Mouse (Mus musculus) monocyte, adult 2 months (primary cell): ENCODE results near the gene Ift43.
A peak's percentile ranks its signal among the peaks of the same experiment; 100 is the strongest.

Source experiments
- DNase-seq, 2 experiments: peaks; one replicate each; pipeline ENCODE4 v3.0.0; 2022; ENCODE audit warnings: low spot score in 2 of 2, low read depth in 1 of 2

The Ift43 gene

DNA sequence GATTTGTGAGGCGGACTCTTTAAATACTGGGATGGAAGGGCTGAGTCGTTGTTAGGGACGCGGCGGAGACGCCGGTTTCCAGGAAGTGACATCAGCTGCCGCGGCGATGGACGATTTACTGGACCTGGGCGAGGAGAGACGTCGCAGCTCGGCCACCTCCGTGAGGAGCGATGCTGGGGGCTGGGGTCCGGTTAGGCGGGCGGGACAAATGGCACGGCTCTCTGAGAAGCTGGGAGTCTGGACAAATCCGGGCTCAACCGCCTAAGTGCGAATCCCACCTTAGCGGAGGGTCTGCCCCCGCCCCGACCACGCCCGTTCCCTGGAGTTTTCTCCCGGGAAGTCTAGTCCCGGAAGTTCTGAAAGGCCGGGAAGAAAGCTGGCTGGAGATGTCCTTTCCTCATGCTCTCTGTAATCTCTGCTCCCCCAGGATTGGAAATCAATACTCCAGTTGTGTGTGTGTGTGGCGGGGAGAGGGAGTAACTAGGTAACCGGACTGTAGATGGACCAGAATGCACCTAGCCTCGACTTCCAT lies at the start of gene Ift43:
Gene Ift43 (plus strand): TSS at position 61 of the 532 bp plus-strand sequence.
- DNase-seq: peak in 1 of 2 experiments; percentile 4

- no peak for DNase-seq
Observed at GRCm38 (mm10) chr12:86035586-86035985, 46.8 kb upstream of the Ift43 start.

DNA sequence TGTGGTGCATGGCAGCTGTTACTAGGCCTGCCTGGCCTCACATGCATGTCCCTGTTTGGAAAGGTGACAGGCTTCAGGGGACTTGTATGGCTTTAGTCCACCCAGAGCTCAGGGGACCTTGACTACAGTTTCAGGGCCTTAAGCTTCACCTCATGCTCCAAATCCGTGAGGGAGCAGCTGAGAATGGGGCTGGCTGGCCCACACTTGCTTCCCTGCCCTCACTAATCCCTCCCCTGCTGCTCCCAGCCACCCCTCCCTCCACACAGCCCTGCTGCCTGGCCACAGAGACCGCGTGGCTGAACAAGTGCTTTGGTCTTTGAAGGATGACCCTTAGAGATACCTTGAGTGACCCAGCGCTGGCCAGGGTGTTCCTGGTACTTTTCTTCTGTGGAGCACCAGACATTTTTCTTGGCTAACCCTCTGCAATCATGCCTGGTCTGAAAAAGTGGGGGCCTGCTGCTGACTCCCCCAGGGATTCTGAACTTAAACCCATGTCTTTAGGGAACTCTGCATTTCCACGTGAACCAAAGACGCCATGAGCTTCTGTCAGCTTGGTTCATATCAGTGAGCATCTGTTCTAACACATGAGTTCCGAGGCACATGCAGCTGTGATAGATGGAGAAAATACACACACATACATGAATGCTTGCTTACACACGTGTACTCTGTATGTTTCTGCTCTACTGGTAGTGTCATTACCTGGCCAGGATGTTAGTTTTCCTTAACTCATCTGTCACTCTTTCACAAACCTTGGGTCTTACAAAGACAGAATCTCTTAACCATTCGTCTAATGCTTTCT lies 45.8 kb upstream of the Ift43 start:
- no peak for DNase-seq

DNA sequence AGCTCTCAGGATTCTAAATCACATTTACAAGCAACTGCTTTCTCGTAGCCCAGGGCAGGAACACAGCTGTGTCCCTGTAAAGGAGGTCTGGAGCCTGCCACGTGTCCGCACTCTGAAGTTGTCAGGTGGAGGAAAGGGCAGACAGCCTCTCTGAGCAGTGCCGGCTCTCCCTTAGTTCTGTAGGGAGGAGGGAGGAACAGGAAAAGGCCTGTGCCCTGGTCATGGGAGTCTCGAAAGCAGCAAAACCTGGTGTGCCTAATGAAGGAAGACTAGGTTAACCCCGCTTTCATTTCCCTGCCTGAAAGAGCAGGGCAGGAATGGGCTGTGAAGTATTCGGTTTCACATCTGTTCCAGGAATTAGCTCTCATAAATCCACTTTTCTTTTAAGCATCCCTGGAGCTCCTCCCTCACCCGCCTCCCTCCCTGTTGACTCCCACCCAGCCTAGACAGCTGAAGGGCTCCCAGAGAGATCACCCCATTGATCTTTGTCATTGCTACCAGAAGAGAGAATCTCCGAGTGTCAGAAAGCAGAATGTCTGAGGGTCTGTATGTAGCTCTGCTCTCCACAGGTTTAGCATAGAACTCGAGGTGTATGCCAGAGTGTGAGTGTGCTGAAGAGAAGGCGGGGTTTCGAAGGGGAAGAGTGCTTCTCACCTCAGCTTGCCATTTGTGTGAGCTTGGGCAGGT lies 45.0 kb upstream of the Ift43 start:
- no peak for DNase-seq

GRCm38 (mm10) chr12:86039078-86039477 lies 43.3 kb upstream of the Ift43 start:
- no peak for DNase-seq

DNA sequence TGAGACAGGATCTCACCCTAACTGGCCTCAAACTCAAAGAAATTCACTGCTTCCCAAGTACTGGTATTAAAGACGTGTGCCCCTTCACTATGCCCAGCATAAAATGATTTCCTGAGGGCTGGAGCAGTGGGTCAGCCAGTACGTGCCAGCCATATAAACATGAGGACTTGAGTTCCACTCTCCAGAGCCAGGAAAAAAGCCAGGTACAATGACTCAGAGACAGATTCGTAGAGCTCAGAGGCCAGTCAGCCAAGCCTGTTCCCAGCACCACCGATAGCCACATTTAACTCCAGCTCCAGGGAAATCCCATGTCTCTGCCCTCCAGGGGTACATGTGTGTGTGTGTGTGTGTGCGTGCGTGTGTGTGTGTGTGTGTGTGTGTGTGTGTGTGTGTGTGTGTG lies 42.6 kb upstream of the Ift43 start:
- DNase-seq: no peak

- DNase-seq: no peak
Observed at GRCm38 (mm10) chr12:86046141-86046540, 36.2 kb upstream of the Ift43 start.

DNA sequence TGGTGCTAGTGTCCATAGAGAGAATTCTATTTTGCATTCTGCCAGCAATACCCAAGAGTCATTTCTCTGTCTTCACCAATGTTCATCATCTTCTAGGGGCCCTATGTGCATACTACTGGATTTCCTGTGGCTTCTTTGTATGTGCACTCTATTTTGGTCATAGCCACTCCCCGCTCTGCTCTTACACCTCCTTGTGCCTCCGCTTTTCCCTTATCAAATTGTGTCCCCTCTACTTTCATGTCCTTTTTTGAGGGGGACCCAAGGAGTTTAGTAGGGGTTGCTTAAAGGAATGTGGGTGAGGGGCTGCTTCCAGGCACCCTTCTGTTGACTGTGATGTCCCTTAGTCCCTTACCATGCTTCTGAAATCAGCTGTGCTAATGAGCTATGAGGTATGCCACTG lies 35.6 kb upstream of the Ift43 start:
- DNase-seq: no peak

DNA sequence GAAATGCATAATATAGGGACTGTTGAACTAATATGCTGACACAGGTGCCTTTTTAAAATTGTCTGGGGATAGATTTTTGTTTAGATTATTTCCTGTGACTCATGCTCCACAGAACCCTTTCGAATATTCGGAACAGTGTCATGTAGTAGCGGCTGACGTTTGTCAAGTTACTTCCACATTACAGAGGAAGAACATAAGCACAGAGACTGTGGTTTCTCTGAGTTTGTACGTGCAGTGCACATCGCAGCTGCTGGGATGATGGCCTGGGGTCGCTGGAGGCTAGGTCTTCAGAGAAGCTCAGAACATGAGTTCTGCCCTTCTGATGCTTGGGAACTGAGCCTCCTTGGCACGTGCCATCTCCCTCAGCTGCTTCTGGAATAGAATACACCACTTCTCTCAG lies 35.0 kb upstream of the Ift43 start:
- no peak for DNase-seq

GRCm38 (mm10) chr12:86049813-86050212 lies 32.5 kb upstream of the Ift43 start:
- DNase-seq: no peak

DNA sequence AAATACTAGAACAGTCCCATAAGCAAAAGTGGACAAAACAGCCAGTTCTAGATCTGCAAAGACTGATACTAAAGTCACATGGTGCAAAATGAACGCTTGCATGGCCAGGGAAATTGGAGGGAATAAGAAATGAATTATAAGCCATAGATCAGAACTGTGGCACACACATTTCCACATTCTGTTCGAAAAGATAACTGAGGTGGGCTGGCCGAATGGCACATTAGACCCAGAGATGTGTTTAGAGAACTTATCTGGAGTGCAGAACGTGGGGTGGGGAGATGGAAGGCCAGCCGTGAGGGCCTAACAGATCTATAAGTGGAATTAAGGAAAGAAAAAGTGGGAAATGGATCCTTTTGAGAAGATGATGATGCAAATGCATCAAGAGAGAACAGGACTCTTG lies 30.9 kb upstream of the Ift43 start:
- DNase-seq: no peak

GRCm38 (mm10) chr12:86055306-86055705 lies 27.0 kb upstream of the Ift43 start:
- DNase-seq: no peak

DNA sequence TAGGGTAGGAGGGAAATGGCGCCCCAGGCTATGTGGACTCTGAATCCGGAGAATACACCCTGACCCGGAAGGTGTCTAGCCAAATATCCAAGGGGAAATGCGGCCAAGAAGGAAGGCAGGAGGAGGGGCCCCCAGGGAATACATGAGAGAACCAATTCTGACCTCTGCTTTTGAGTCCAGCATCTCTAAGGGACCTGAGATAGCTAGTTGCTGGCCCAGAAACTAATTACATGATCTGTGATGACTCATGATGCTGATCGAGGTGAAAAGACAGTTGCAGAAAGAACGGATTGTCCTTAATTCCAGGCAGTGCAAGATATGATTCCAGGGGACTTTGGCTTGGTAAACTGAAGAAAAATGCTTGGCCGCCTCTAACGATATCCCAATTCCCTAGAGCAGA lies 25.4 kb upstream of the Ift43 start:
- no peak for DNase-seq

GRCm38 (mm10) chr12:86057516-86057915 lies 24.8 kb upstream of the Ift43 start:
- no peak for DNase-seq

- no peak for DNase-seq
Observed at GRCm38 (mm10) chr12:86059341-86059740, 23.0 kb upstream of the Ift43 start.

GRCm38 (mm10) chr12:86064796-86065195 lies 17.5 kb upstream of the Ift43 start:
- no peak for DNase-seq

DNA sequence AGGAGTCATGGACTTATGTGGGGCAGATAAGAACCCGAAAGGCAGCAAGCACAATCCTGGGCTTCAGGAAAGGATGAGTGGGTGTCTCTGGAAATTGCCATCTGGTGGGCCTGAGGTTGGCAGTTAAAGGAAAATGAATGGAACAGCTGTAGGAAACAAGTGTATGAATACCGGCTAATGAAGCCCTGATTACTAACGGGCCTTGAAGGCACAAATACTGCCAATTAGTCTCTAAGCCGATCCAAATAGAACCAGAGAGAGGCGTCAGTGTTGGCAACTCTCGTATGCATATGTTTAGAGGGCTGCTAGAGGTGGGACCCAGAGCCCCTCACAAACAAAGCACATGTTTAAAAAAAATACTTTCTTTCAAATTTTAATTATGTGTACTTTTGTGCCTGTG lies 10.9 kb upstream of the Ift43 start:
- no peak for DNase-seq

DNA sequence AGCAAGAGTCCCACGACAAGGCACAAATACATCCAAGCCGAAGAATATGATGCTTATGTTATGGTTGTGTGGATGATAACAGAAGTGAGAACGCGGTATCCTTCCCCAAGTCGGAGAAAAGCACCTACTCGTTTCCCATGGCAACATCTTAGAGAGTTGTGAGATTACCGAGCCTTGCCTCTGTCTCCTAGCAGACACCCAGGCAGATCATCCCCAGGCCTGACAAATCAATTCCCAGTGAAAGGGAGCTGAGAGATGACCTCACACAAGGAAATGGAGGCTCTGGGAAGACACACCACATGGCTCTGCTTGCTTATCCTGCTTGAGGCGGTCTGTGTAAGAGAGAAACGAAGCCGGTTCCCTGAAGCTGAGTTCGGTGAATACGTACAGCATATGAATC lies 7.7 kb upstream of the Ift43 start:
- DNase-seq: no peak

DNA sequence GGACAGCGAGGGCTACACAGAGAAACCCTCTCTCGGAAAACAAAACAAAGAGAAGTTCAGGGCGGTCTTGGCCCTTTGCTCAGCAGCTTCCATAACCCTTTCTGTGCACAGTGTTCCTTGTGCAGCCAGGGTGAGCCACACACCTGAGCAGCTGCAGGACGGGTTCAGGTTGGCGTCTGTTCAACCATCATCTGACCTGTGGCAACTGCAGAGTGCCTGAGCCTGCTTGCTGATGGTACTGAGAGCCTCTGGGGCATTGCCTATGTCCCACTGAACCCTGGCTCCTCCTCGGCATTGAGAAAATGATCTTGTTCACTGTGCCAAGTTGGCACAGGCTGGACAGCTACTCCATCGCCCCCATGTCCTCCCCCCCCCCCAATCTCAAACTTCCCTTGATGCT lies 7.0 kb upstream of the Ift43 start:
- no peak for DNase-seq

DNA sequence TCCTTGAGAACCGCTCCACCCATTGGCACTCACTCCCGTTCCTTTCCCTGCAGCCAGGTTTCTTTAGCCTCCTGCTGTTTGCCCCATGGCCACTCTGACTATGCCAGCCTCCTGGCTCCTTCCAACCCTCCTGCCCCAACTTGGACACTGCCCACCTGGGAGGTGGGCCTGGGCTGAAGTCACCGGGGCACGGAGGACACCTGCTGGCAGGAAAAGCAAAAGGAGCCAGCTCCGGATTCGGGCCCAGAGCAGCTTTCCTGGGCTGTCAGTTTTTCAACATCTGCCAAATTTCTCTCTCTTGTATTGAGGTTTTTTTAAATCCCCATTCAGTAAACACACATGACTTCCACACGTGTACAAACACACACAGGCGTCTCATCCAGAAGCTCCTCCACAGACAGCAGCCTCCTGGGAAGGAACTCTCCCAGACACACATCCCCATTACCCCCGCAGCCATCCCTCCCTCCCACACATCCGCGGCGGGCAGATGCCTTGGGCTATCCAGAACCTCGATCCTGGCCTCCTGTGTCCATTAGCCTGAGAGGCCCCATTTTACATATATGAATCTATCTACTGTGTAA lies 5.9 kb upstream of the Ift43 start:
- DNase-seq: no peak

DNA sequence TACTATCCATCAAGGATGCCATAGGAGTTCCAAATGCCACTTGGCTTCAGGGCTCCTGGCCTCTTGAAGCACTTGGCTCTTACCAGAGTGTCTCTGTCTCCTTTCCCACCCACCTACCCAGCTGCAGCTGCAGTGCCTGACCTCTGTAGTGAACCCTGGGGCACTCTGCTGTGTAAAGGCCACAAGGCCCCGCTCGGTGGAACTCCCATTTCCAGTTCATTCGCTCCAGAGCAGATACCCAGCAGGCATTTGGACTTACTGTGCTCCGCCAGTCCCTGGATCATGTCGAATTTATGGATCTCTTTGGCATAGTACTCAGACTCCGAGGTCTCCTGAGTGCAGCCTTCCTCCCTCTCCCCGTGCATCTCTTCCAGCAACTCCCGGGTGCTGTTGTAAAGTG lies 5.0 kb upstream of the Ift43 start:
- no peak for DNase-seq

- no peak for DNase-seq
Observed at GRCm38 (mm10) chr12:86077736-86078135, 4.6 kb upstream of the Ift43 start.
